Mouse (Mus musculus) embryonic facial prominence, embryonic 10.5 days (tissue): ENCODE measurements around the gene Dlec1. TPM values are rescaled to one million over a fixed set of nuclear protein-coding genes. Genes with fewer than 3 reads are reported as not detected.
A peak's percentile ranks its signal among the peaks of the same experiment; 100 is the strongest.

Experiments used
- DNase-seq: peaks from one replicate; pipeline ENCODE4 v3.0.0-alpha.2; 2017; ENCODE audit warnings: low spot score
- H3K27ac ChIP-seq: fragments of 300-500 bp; sonication (generic); replicated peaks from 2 replicates; pipeline ENCODE4 v1.5.1; 2016; ENCODE audit warnings: mild to moderate bottlenecking
- H3K27me3 ChIP-seq: fragments of 300-500 bp; sonication (generic); replicated peaks from 2 replicates; pipeline ENCODE4 v1.6.1; 2016; ENCODE audit warnings: low read depth, mild to moderate bottlenecking; ENCODE audit not compliant: poor library complexity, severe bottlenecking
- H3K36me3 ChIP-seq: fragments of 300-500 bp; sonication (generic); replicated peaks from 2 replicates; pipeline ENCODE4 v1.6.1; 2016; ENCODE audit warnings: mild to moderate bottlenecking, moderate library complexity
- H3K4me1 ChIP-seq: fragments of 300-500 bp; sonication (generic); 2 replicates; pipeline ENCODE4 v1.6.1; 2016
- H3K4me3 ChIP-seq: fragments of 300-500 bp; sonication (generic); 2 replicates; pipeline ENCODE4 v1.5.1; 2016; ENCODE audit warnings: mild to moderate bottlenecking, moderate library complexity
- H3K9me3 ChIP-seq: fragments of 300-500 bp; sonication (generic); 2 replicates; pipeline ENCODE4 v1.6.1; 2016; ENCODE audit warnings: mild to moderate bottlenecking
- WGBS: fragments of 180-500 bp; shearing (Covaris S2); methylation state at CpG from one replicate; pipeline ENCODE4 v1.1.7; 2016; 5-methylcytosine and 5-hydroxymethylcytosine counted together
- polyA plus RNA-seq: library from polyadenylated mRNA; unstranded; fragments of >200 nt; fragmentation: Nextera tagmentation; extraction: Ambion mirVana; gene quantifications from 2 replicates; pipeline ENCODE4 v1.2.1, GENCODE M21; 2016

Dlec1 gene
- polyA plus RNA-seq, 1 experiment from 2014 or later = 1.5 TPM

DNA sequence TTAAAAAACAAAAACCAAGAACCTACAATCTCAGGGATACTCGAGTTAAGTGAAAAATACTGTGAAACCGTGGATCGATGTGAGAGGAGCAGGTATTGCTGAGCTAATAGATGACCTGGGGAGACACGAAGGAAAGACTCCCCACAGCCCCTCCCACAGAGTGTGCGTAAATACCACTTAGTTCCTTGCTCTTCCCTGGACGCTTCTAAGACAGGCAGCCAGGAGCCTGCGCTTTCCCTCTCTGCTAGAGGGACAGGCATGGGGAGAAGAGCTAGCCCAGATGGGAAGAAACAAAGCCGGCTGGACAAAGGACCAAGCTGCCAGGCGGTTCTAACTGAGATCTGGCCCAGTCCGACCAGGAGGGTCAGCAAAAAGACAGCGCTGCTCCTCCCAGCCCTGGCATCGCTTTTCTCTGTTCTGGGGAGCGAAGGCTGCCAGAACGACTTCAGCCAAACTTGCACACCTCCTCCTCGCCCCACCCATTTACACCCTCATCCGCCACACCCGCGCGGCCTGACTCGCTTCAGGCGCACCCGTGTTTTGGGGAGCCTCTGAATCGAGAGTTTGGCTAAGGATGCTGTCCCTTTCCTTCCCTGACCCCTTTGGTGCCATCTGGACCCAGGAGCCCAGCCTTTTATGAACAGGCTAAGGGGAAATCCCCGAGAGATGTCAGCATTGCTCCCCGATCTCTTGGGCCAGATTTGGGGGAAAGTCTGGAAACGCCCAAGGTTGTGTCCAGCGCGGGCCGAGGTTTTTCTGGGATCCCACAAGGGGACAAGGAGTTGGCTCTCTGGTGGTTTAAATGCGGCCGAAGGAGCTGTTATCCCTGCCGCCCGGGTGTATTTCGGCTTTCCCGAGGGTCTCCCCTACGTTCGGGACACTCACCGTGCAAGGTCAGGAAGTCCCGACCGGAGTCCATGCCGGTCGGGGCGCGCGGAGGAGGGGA is 9.5 kb upstream of the Dlec1 start:
- peak overlapping the region; percentile 52 for H3K27ac ChIP-seq
- 3% methylated on average over 45 of the region's 45 CpGs for WGBS
- H3K27me3 ChIP-seq = peaks cover 62% of the 10 kb centered on the region
- peak overlapping the region; percentile 72 for H3K4me3 ChIP-seq
- peak; percentile 50 for DNase-seq
- no peaks in the 10 kb centered on the region for H3K9me3 ChIP-seq
- peaks cover 78% of the 10 kb centered on the region for H3K4me1 ChIP-seq
- H3K36me3 ChIP-seq = no peaks in the 10 kb centered on the region

DNA sequence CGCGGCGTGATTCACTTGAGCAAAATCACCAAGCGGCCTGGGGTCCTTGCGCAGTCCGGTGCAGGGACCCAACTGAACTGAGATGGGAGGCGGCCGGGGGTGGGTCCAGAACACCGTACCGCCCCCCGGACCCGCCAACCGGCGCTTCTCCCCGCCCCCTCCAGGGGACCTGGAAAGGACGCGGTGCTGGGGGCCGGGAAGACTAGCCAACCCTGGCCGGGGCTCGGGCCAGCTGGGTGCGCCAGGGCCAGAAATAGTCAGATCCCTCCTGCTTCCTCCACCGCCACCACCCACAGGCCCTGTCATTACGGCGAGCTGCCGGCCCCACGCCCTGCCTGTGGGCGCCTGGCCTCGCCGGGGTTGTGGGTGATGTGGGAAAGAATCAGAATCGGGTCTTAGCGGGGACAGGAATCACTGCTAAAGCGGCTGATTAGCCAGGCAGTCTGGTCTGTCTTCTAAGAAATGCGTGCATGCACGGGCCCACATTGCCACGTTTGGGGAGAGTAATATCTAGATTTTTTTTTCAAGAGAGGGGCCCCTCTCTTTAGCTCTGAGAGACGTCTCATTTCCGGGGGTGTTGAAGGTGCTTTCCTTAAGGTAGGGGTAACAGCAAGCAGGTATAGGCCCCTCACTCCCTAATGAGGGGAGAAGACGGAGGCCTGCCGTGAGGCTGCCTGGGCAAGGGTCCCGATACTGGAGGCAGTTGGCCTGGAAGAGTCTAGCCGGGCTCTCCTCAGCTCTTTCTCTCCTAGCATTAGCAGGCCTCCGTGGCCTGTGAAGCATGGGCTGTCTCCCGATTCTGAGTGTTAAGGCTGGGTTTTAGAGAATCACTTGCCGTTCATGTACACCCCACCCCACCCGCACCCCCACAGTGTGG is 8.6 kb upstream of the Dlec1 start, which contains the start of gene Plcd1:
Gene Plcd1 (minus strand): TSS at position 84 of the 877 bp plus-strand sequence.
- 9% methylated on average over 45 of the region's 45 CpGs for WGBS
- Histone ChIP-seq H3K9me3 (no peaks in the 10 kb centered on the region), H3K4me3 (peak within 1 kb of the TSS; percentile 72), H3K27me3 (peaks cover 62% of the 10 kb centered on the region), H3K36me3 (no peaks in the 10 kb centered on the region), H3K27ac (peak within 1 kb of the TSS; percentile 52), H3K4me1 (peaks cover 71% of the 10 kb centered on the region)
- DNase-seq = peak; percentile 90

DNA sequence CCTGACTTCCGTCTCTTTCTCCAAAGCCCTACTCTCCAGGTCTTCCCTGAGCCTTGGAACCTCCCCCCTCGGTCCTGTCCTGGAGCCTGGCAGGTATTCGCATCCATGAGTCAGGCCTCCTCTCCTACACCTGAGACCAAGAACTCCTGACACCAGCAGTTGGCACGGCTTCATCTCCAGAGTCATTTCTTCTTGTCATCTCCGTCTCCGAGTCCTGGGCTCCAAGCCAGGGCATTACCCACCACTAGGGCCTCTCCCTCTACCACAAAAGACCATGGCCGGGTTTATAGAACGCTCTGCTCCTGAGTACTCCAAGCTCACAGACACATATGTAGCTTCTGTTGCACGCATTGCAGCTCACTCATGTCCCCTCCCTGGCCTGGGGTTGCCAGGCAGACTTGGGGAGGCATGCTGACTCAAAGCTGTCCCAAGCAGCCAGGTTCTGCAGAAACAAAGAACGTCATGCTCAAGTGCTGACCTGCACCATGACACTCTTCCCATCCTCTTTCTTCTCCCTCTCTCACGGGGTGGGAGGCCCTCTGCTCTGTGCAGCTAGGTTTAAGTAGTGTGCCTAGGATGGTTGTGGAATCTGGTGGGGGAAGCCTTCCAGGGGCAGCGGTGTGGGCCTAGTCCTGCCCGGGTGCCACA is 7.7 kb upstream of the Dlec1 start:
- H3K36me3 ChIP-seq = no peaks in the 10 kb centered on the region
- peaks cover 62% of the 10 kb centered on the region for H3K4me1 ChIP-seq
- no peak for DNase-seq
- WGBS = 78% methylated on average over 13 of the region's 13 CpGs
- H3K27me3 ChIP-seq = peaks cover 62% of the 10 kb centered on the region
- H3K27ac ChIP-seq = no peak overlapping the region; the same call in 1 of the 2 replicates
- no peaks in the 10 kb centered on the region for H3K9me3 ChIP-seq
- no peak overlapping the region for H3K4me3 ChIP-seq

DNA sequence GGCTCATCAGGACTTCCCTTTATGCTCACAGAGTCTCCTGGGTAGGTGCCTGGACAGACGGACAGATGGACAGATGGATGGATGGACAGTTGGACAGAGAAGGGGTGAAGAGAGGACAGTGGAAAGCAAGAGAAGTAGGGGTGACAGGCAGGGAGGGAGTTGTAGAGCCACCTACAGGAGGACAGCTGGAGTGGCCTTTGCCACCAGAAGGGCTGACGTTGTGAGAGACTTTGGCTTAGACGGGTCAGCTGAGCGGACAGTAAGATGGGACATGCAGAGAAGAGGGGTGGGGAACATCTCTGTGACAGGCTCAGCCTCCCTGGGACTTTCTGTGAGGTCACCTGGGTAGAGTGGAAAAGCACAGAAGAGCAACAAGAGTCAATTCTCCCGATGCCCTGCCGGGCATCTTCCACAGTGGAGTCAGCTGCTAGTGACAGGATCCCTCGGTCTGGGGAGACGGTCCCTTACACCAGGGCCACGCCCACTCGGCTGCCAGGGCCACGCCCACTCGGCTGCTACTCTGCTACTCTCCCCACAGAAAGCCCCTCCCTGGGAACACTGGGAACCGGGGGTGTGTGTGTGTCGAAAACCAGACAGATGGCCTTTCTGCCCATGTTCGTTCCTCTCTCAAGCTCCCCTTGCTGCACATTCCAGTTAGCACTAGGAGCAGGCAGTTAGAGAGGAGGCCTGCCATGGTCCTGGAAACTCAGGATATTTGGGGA is 1.9 kb upstream of the Dlec1 start:
- no peak overlapping the region for H3K4me3 ChIP-seq
- DNase-seq = no peak
- 15% methylated on average over 15 of the region's 15 CpGs for WGBS
- H3K36me3 ChIP-seq = no peaks in the 10 kb centered on the region
- H3K9me3 ChIP-seq = no peaks in the 10 kb centered on the region
- no peak overlapping the region for H3K27ac ChIP-seq
- peaks cover 46% of the 10 kb centered on the region for H3K4me1 ChIP-seq
- peaks cover 24% of the 10 kb centered on the region for H3K27me3 ChIP-seq

DNA sequence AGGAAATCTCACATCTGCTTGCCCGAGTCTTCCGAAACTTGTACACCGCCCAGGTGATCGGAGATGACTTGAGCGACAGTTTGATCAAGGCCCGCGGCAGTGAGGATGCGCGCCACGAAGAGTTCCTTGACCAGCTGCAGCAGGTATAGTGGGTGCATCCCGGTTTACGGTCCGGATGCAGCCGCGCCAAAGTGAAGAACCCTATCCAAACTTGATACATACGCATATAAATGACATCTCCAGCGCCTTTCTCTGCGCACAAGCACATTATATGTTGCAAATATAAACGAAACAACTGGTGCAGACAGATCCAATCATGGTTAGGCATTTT is 470 bp downstream of the Dlec1 start:
- peak overlapping the region; percentile 70 for H3K4me3 ChIP-seq
- H3K27me3 ChIP-seq = peaks cover 14% of the 10 kb centered on the region
- H3K9me3 ChIP-seq = no peaks in the 10 kb centered on the region
- 4% methylated on average over 19 of the region's 19 CpGs for WGBS
- H3K36me3 ChIP-seq = no peaks in the 10 kb centered on the region
- H3K4me1 ChIP-seq = peaks cover 28% of the 10 kb centered on the region
- no peak for DNase-seq
- H3K27ac ChIP-seq = 0 out of 2 replicates have a peak overlapping the region, but pooled peaks have one; percentile 64

DNA sequence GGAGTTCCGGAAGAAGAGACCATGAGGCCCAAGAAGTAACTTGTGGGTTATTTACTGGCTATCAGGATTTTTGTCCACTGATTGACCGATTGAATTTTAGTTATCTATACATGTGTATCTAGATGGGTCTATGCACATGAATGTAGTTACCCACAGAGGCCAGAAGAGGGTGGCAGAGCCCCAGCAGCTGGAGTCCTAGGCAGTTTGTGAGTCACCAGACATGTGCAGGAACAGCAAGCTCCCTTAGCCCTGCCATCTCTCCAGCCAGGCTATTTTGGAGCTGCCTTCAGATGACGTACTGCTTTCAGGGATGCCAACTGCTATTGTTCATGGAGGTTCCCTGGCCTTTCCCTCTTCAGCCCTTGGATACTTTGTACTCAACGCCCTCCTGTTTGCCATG is 5.3 kb downstream of the Dlec1 start:
- peaks cover 14% of the 10 kb centered on the region for H3K27me3 ChIP-seq
- DNase-seq = peak; percentile 46
- no peaks in the 10 kb centered on the region for H3K36me3 ChIP-seq
- H3K4me3 ChIP-seq = no peak overlapping the region
- no peaks in the 10 kb centered on the region for H3K9me3 ChIP-seq
- H3K27ac ChIP-seq = no peak overlapping the region
- WGBS = 90% methylated on average over 4 of the region's 4 CpGs
- peaks cover 34% of the 10 kb centered on the region for H3K4me1 ChIP-seq

DNA sequence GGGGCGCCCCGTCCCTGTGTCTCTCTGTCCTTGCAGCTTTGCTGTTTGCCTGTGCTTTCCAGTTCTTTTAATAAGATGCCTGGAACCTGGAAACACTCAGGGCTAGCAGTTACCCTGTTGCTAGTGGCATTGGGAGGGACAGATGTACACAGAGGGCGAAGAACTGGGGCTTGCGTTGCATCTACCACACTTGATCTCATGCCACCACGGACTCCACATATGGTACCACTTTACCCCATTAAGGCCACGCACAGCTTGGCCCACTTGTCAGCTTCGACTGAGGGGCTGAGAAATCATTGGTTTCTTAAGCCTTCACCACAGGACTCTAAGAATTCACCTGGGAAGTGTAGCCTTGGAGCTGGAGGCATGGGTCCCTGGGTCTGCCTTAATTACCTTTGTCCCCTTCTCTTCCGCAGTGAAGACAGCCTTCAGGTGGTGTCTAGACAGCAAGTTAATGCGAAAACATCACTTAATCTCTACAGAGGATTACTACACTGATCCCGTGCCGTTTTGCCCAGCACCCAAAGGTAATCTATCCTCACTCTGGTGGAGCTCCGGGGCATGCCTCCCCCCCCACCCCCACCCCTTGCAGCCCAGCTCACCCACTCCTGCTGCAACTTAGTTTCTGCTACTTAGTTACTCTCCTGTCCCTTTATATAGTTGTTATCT is 7.5 kb downstream of the Dlec1 start:
- Histone ChIP-seq H3K4me3 (no peak overlapping the region), H3K27ac (peak overlapping the region; percentile 81), H3K9me3 (no peaks in the 10 kb centered on the region), H3K4me1 (peaks cover 24% of the 10 kb centered on the region), H3K36me3 (no peaks in the 10 kb centered on the region), H3K27me3 (no peaks in the 10 kb centered on the region)
- 38% methylated on average over 12 of the region's 12 CpGs for WGBS
- DNase-seq = peak; percentile 56

DNA sequence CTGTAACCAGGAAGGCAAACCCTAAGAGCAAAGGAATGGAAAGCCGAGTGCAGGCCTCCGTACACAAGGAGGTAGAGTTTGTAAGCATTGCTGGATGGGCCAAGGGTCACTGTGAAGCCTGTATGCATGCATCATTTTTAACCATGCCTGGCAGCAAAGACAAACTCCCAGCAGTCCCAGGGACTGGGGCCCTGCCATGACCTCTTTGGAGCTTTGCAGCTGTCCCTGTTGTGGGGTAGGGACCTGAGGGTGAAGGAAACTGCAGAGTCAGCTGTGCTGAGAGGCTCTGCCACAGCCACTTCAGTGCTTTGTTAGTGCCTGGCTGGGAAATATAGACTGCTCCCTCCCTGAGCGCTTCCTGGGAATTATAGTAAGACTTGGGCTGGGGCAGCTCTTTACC is 8.4 kb downstream of the Dlec1 start:
- Histone ChIP-seq H3K27me3 (no peaks in the 10 kb centered on the region), H3K4me3 (no peak overlapping the region), H3K9me3 (no peaks in the 10 kb centered on the region), H3K36me3 (no peaks in the 10 kb centered on the region), H3K4me1 (peaks cover 24% of the 10 kb centered on the region), H3K27ac (peak overlapping the region; percentile 81)
- DNase-seq = peak; percentile 48
- WGBS = 27% methylated on average over 3 of the region's 3 CpGs

DNA sequence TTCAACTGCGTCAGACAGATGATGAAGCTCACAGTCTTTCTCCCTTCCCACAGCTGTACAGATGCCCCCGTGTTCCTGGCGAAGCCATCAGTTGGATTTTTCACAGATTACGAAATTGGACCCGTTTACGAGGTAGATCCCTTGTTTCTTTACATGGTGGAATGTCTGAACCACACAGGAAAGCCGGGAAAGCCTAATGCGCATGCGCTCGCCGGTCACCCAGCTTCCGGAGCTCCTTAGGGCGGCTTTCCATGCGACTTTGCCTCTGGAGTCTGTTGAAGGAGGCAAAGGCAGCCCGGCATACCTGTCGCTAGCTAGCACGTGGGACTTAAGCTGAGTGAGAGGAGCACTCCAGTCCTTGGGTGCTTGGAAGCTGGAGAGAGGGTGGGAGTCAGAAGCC is 12.6 kb downstream of the Dlec1 start:
- no peaks in the 10 kb centered on the region for H3K9me3 ChIP-seq
- H3K4me3 ChIP-seq = no peak overlapping the region
- H3K27me3 ChIP-seq = no peaks in the 10 kb centered on the region
- no peak for DNase-seq
- no peak overlapping the region for H3K27ac ChIP-seq
- no peaks in the 10 kb centered on the region for H3K36me3 ChIP-seq
- 87% methylated on average over 17 of the region's 17 CpGs for WGBS
- H3K4me1 ChIP-seq = peaks cover 18% of the 10 kb centered on the region

DNA sequence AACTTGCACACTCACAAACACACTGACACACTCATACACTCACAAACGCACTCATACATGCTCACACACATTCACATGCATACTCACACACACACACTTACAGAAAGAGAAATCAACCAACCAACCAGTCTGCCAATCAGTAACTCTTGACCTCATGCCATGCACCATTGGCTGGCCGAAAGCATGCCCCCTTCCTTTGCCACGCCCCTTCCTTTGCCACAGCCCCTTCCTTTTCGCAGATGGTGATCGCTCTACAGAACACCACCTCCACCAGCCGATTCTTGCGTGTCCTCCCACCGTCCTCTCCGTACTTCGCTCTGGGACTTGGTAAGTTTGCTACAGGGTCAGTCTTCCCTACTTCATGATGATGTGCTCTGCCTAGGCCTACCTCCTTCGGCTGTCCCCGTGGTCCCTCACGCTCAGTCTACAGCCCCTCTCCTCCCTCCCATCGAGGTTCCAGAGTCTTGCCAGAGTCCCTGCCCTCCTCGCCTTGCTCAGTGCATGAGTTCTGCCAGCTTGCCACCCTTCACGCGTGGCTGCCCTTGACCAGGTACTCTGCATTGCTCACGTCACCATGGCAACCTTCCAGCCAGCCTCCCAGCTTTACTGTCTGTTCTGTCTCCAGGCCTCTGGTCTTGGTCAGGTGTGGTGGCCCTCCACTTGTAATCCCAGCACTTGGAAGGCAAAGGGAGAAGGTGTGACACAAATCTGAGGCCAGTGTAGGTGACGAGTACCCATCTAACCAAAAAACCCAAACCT is 17.3 kb downstream of the Dlec1 start:
- Histone ChIP-seq H3K4me3 (no peak overlapping the region), H3K27me3 (no peaks in the 10 kb centered on the region), H3K27ac (no peak overlapping the region), H3K9me3 (no peaks in the 10 kb centered on the region), H3K4me1 (peaks cover 26% of the 10 kb centered on the region), H3K36me3 (no peaks in the 10 kb centered on the region)
- WGBS = 89% methylated on average over 19 of the region's 19 CpGs
- DNase-seq = no peak

DNA sequence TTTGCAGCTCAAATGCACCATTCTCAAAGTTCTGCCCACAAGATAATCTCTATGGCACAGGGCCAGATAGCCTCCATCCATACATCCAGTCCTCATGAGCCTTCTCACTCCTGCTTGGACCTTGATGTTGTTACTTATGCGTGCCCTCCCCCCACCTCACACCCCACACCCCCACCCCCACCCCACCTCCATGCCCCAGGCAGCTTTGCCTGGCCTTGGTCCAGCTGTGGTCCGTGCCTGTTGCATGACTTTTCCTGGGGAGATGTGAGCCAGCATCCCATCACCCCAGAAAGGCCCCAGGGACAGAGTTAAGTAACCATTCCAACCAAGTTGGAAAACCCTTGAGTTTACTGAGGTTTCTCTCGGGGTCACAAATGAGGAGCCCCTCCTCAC is 17.9 kb downstream of the Dlec1 start:
- no peaks in the 10 kb centered on the region for H3K36me3 ChIP-seq
- H3K27ac ChIP-seq = no peak overlapping the region
- no peak overlapping the region for H3K4me3 ChIP-seq
- DNase-seq = no peak
- 76% methylated on average over 3 of the region's 3 CpGs for WGBS
- peaks cover 26% of the 10 kb centered on the region for H3K4me1 ChIP-seq
- H3K9me3 ChIP-seq = no peaks in the 10 kb centered on the region
- H3K27me3 ChIP-seq = no peaks in the 10 kb centered on the region
